Mouse (Mus musculus): ENCODE results near the gene Ptprcap.

GRCm38 (mm10) chr19:4121097-4121805, 32.2 kb upstream of the Ptprcap start:
- TF ChIP-seq USF1 (IDR thresholded peaks at IDR 0.05; ENCODE audit: low read depth, low read length) (no peak), KAT2A (conservative IDR thresholded peaks at IDR 0.05; ENCODE audit: low read depth, low read length) (peak; percentile 86), CTCF (IDR thresholded peaks at IDR 0.05 in 2 of 3, conservative IDR thresholded peaks at IDR 0.05 in 1 of 3; ENCODE audit: control insufficient read depth in 1 of 3, insufficient read depth in 1 of 3, low read depth in 2 of 3, low read length in 3 of 3, poor library complexity in 1 of 3, severe bottlenecking in 1 of 3) (no peak), POLR2A (IDR thresholded peaks at IDR 0.05; ENCODE audit: control insufficient read depth in 1 of 2, insufficient read depth in 1 of 2, low read depth in 1 of 2, low read length in 2 of 2, poor library complexity in 1 of 2) (peak in 1 of 2 experiments; percentile 58; a peak in 2 of 4 replicates), MXI1 (IDR thresholded peaks at IDR 0.05; ENCODE audit: low read depth, low read length) (peak; percentile 3), JUND (IDR thresholded peaks at IDR 0.05; ENCODE audit: low read depth, low read length) (no peak), USF2 (IDR thresholded peaks at IDR 0.05; ENCODE audit: borderline replicate concordance in 1 of 2, insufficient read depth in 1 of 2, low read depth in 1 of 2, low read length in 2 of 2) (no peak), NRF1 (IDR thresholded peaks at IDR 0.05; ENCODE audit: insufficient read depth, low read depth, low read length, poor library complexity, severe bottlenecking) (peak; percentile 93), RAD21 (IDR thresholded peaks at IDR 0.05; ENCODE audit: low read depth, low read length) (no peak), RCOR1 (IDR thresholded peaks at IDR 0.05; ENCODE audit: low read depth, low read length) (no peak), MEF2A (IDR thresholded peaks at IDR 0.05; ENCODE audit: extremely low read depth, insufficient replicate concordance, low read depth, low read length, poor library complexity, severe bottlenecking) (no peak), MAX (IDR thresholded peaks at IDR 0.05; ENCODE audit: low read length) (peak; percentile 100)

Measured in MEL (cell line).